Comparison of ENCODE assay signal across 8 mouse cellular contexts in the genomic region with DNA sequence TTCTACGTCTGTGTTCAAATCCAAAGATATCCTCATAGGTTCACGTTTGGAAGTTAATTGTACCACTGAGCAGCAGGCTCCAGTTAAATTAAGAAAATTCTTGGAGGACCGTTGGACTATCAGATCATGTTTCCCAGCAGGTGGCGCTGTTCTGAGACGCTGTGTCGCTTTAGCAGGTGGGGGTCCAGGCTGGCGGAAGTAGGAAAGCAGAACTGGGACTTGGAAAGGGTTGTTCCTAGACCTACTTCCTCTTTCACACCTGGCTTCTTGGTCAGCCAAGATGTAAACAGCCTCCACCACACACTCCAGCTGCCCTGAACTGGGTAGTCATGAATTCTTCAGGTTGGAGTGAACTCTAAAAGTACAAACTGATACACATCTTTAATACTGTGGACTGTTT.
A peak's percentile ranks its signal among the peaks of the same experiment; 100 is the strongest.
DNase-seq lines count a peak whose midpoint lies in the region; ATAC-seq and TF ChIP-seq lines count a peak whose summit lies in the region.

No protein-coding gene starts in this region.

- H3K27me3 ChIP-seq in liver, embryonic 14.5 days (ENCODE audit: control insufficient read depth, insufficient read depth, low read length), result no peaks in the 10 kb centered on the region
- no peaks in the 10 kb centered on the region for H3K27me3 ChIP-seq in splenic B cell, adult 2 months (ENCODE audit: control insufficient read depth, insufficient read depth, low read length, poor library complexity, severe bottlenecking)
- no peaks in the 10 kb centered on the region for H3K27me3 ChIP-seq in intestine, embryonic 16.5 days (replicated peaks; ENCODE audit: control insufficient read depth, insufficient read depth, low read length)

- H3K4me3 ChIP-seq in gastrocnemius, adult 2 months, result no peak overlapping the region
- no peak overlapping the region for H3K4me3 ChIP-seq in liver, embryonic 14.5 days (ENCODE audit: insufficient read depth in 1 of 2, low read depth in 2 of 2, low read length in 2 of 2)
- no peak overlapping the region for H3K4me3 ChIP-seq in intestine, embryonic 16.5 days (ENCODE audit: low read length)

- H3K9me3 ChIP-seq in liver, embryonic 14.5 days (ENCODE audit: control insufficient read depth, low read length), result no peaks in the 10 kb centered on the region
- H3K9me3 ChIP-seq in intestine, embryonic 16.5 days (ENCODE audit: control insufficient read depth, low read length), result peaks cover 3% of the 10 kb centered on the region; the same call in 1 of the 2 replicates

- TF ChIP-seq CTCF in gastrocnemius, adult 2 months (IDR thresholded peaks at IDR 0.05), result peak; percentile 44
- peak; percentile 58 for TF ChIP-seq CTCF in liver, embryonic 14.5 days (IDR thresholded peaks at IDR 0.05; ENCODE audit: low read depth)

- no peak overlapping the region for H3K4me2 ChIP-seq in liver, embryonic 14.5 days (ENCODE audit: low read depth)
- H3K4me2 ChIP-seq in intestine, embryonic 16.5 days (ENCODE audit: low read depth, low read length), result no peak overlapping the region

- no peak for ATAC-seq in liver, embryonic 14.5 days (ENCODE audit: insufficient read depth)
- ATAC-seq in intestine, embryonic 16.5 days, result no peak

- H3K4me1 ChIP-seq in liver, embryonic 14.5 days (replicated peaks; ENCODE audit: control insufficient read depth in 2 of 2, insufficient read depth in 2 of 2, low read length in 1 of 2), result no peaks in the 10 kb centered on the region
- H3K4me1 ChIP-seq in intestine, embryonic 16.5 days (ENCODE audit: control insufficient read depth, insufficient read depth, low read length), result no peaks in the 10 kb centered on the region

- intact Hi-C loops in gastrocnemius, adult 2 months (cut with DNase I), result no loop called here

- H3K9ac ChIP-seq in liver, embryonic 14.5 days (replicated peaks), result no peak overlapping the region
- H3K9ac ChIP-seq in intestine, embryonic 16.5 days (ENCODE audit: low read depth, low read length), result no peak overlapping the region

- H3K27ac ChIP-seq in gastrocnemius, adult 2 months, result no peak overlapping the region
- H3K27ac ChIP-seq in liver, embryonic 14.5 days, result no peak overlapping the region
- H3K27ac ChIP-seq in intestine, embryonic 16.5 days (ENCODE audit: low read length), result no peak overlapping the region

- DNase-seq in gastrocnemius, adult 2 months, result peak; percentile 37
- no peak for DNase-seq in gastrocnemius, adult 18-20 months (ENCODE audit: low spot score)
- DNase-seq in 3T3-L1 (ENCODE audit: low read depth, low spot score) (peak; percentile 8), R1 (ENCODE audit: low read depth, low spot score) (peak; percentile 83)
- DNase-seq in liver, embryonic 14.5 days (ENCODE audit: low read depth in 3 of 3, low spot score in 3 of 3), result no peak
- peak; percentile 78 for DNase-seq in splenic B cell, adult 2 months (ENCODE audit: low read depth, low spot score)
- DNase-seq in layer of hippocampus, adult 18-20 months (ENCODE audit: low spot score in 2 of 2), result no peak

- 31% methylated on average over 7 of the region's 7 CpGs for WGBS in liver, embryonic 14.5 days (ENCODE audit: insufficient replicate concordance)
- WGBS in intestine, embryonic 16.5 days, result 56% methylated on average over 7 of the region's 7 CpGs

- TF ChIP-seq EP300 in liver, embryonic 14.5 days (IDR thresholded peaks at IDR 0.05; ENCODE audit: low read depth), result no peak

- no peaks in the 10 kb centered on the region for H3K36me3 ChIP-seq in liver, embryonic 14.5 days (replicated peaks; ENCODE audit: control insufficient read depth, insufficient read depth, low read depth)
- H3K36me3 ChIP-seq in splenic B cell, adult 2 months (ENCODE audit: control insufficient read depth, insufficient read depth, low read length, poor library complexity, severe bottlenecking), result 0 out of 2 replicates have a peak, but pooled peaks cover 3% of the 10 kb centered on the region
- no peaks in the 10 kb centered on the region for H3K36me3 ChIP-seq in intestine, embryonic 16.5 days (ENCODE audit: control insufficient read depth, insufficient read depth, low read length)

Comparison
In these comparisons a context has a peak if more than half of its experiments do, and no peak if none do; other contexts are left out.
1. DNase-seq: peak in gastrocnemius, adult 2 months (single experiment), 3T3-L1 (single experiment), R1 (single experiment) and splenic B cell, adult 2 months (single experiment); none in gastrocnemius, adult 18-20 months (single experiment), liver, embryonic 14.5 days (0 of 3) and layer of hippocampus, adult 18-20 months (0 of 2).